Mouse (Mus musculus): Measurements from ENCODE around the gene Prmt1. TPM values are rescaled to one million over a fixed set of nuclear protein-coding genes. Genes with fewer than 3 reads are reported as not detected.

Gene Prmt1
- polyA plus RNA-seq, 1 experiment from 2014 or later: 681 TPM

DNA sequence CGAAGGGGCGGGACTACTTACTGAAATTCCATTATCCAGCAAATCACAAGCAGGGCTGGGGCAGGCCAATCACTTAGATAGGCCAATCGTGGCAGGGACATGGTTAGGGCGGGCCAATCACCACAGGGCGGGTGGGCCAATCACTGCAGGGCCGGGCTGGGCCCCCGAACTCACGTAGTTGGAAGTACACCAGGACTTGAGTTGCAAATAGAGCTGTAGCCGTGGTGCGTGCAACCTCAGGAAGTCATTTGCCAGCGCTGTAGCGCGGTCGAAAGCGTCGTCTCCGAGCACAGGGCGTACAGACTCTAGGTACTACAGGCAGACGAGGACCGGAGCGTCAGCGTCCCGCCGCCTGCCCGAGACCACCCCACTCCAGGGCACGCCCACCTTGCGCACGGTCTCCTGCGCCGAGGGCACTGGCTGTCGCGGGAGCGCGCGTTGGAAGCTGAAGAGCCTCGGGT, 16.1 kb downstream of the Prmt1 start:
- peak overlapping the region; percentile 89 for H3K27ac ChIP-seq
- H3K27me3 ChIP-seq: no peaks in the 10 kb centered on the region
- peaks cover 46% of the 10 kb centered on the region for H3K4me1 ChIP-seq (replicated peaks)
- WGBS: under 1% methylated on average over 36 of the region's 36 CpGs
- H3K9ac ChIP-seq: peak overlapping the region; percentile 70
- peak; percentile 94 for ATAC-seq (ENCODE audit: low FRiP score)
- peak overlapping the region; percentile 50 for H3K4me3 ChIP-seq
- peak overlapping the region; percentile 76 for H3K4me2 ChIP-seq
- H3K9me3 ChIP-seq: no peaks in the 10 kb centered on the region
- H3K36me3 ChIP-seq: peaks cover 24% of the 10 kb centered on the region

DNA sequence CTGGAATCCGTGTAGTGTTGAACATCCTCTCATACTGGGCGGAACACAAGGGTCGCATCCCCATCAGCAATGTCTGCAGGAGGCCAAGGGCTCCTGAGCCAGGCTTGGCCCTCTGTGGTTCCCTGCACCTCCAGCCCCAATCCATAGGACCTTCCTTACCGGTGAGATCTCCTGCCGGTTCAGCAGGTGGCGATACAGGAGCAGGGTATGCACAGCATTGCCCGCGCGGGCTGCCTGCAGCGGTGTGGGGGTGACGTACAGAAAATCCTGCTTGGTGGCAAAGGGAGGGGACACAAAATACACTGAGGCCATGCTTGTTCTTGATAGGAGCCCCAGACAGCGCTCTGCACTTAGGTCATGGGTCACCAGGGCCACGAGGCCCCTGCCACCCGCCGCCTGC, 19.7 kb downstream of the Prmt1 start:
- H3K36me3 ChIP-seq: peaks cover 59% of the 10 kb centered on the region
- ATAC-seq (ENCODE audit: low FRiP score): no peak
- H3K4me3 ChIP-seq: no peak overlapping the region
- H3K4me1 ChIP-seq (replicated peaks): peaks cover 18% of the 10 kb centered on the region
- no peak overlapping the region for H3K4me2 ChIP-seq
- H3K27ac ChIP-seq: no peak overlapping the region
- H3K27me3 ChIP-seq: no peaks in the 10 kb centered on the region
- no peaks in the 10 kb centered on the region for H3K9me3 ChIP-seq
- WGBS: 78% methylated on average over 15 of the region's 15 CpGs
- 0 out of 2 replicates have a peak overlapping the region, but pooled peaks have one; percentile 5 for H3K9ac ChIP-seq

DNA sequence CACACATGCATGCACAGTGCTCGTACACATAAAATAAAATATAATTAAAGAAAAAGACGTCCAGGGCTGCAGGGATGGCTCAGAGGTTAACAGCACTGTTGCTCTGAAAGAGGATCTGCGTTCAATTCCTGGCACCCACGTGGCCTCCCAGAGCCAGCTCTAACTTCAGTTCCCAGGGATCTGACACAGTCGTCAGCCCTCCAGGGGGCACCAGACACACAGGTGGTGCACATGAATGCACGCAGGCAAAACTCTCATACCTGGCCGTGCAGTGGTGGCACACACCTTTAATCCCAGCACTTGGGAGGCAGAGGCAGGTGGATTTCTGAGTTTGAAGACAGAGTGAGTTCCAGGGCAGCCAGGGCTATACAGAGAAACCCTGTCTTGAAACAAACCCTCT, 20.4 kb downstream of the Prmt1 start:
- 84% methylated on average over 7 of the region's 7 CpGs for WGBS
- H3K4me1 ChIP-seq (replicated peaks): peaks cover 11% of the 10 kb centered on the region
- H3K4me3 ChIP-seq: no peak overlapping the region
- no peak overlapping the region for H3K4me2 ChIP-seq
- H3K9me3 ChIP-seq: no peaks in the 10 kb centered on the region
- peaks cover 66% of the 10 kb centered on the region for H3K36me3 ChIP-seq
- no peak overlapping the region for H3K27ac ChIP-seq
- no peak overlapping the region for H3K9ac ChIP-seq
- no peaks in the 10 kb centered on the region for H3K27me3 ChIP-seq
- no peak for ATAC-seq (ENCODE audit: low FRiP score)

DNA sequence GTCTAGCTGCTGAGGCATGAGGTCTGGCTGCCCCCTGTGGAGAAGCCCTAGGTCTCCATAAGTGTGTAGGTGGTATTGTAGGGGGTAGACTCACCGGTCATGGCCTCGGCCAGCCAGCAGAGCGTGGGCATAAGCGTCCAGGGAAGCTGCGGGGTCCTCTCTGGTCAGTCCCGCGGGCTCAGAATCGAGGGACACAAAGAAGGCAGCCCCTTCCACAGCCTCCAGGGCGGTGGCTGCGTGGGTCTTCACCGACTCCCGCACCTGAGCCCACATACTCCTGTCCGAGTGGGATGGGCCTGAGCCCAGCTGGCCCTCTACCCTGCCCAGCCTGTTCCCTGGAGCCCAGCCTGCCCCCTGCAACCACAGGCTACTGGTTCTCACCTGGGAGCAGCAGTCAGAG, 21.4 kb downstream of the Prmt1 start:
- H3K4me1 ChIP-seq (replicated peaks): peaks cover 4% of the 10 kb centered on the region
- H3K4me3 ChIP-seq: no peak overlapping the region
- H3K27ac ChIP-seq: no peak overlapping the region
- H3K27me3 ChIP-seq: no peaks in the 10 kb centered on the region
- no peak overlapping the region for H3K9ac ChIP-seq
- no peak overlapping the region for H3K4me2 ChIP-seq
- H3K36me3 ChIP-seq: peaks cover 75% of the 10 kb centered on the region
- no peak for ATAC-seq (ENCODE audit: low FRiP score)
- 94% methylated on average over 13 of the region's 13 CpGs for WGBS
- no peaks in the 10 kb centered on the region for H3K9me3 ChIP-seq

DNA sequence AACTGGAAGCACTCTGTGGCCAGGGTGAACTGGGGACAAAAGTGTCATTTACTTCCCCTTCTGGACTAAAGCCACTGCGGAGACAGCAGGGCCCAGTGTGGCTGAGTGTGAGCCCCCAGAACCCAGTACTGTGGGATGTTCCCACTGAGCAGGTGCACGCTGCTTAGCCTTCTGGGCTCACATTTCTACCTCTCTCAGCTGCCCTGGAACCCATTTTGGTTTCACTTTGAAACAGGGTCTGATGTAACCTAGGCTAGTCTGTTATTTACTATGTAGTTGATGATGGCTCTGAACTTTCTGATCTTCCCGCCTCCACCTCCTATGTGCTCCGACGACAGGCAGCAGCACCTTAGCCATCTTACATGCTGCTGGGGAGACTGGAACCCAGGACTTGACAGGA, 23.5 kb downstream of the Prmt1 start:
- Histone ChIP-seq H3K36me3 (peaks cover 85% of the 10 kb centered on the region), H3K4me1 (replicated peaks) (no peaks in the 10 kb centered on the region)

DNA sequence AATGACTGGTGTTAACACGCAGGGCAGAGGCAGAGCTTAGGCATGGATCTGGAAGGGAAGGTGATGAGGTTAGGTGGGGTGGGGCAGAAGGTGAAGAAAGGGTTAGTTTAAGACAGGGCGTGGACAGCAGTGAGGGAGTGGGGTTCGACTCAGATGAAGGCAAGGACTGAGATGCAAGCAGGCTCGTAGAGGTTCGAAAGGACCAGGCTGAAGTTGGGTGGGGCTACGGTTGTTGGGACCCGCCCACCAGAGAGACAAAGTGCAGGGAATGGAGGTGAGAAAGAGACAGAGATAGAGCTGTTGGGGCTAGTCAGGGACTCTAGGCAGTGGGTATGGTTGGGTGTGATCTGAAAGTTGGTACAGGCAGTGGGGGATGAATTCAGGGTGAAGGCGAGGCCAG, 24.0 kb downstream of the Prmt1 start:
- H3K27me3 ChIP-seq: no peaks in the 10 kb centered on the region
- H3K4me2 ChIP-seq: no peak overlapping the region
- no peak overlapping the region for H3K27ac ChIP-seq
- peaks cover 3% of the 10 kb centered on the region for H3K4me1 ChIP-seq (replicated peaks)
- H3K4me3 ChIP-seq: no peak overlapping the region
- no peak for ATAC-seq (ENCODE audit: low FRiP score)
- peaks cover 85% of the 10 kb centered on the region for H3K36me3 ChIP-seq
- H3K9me3 ChIP-seq: no peaks in the 10 kb centered on the region
- 85% methylated on average over 8 of the region's 8 CpGs for WGBS
- H3K9ac ChIP-seq: no peak overlapping the region

More for the DNA sequence above, 23.5 kb downstream of the Prmt1 start:
- WGBS: 92% methylated on average over 5 of the region's 5 CpGs
- no peak overlapping the region for H3K4me2 ChIP-seq
- no peak overlapping the region for H3K9ac ChIP-seq
- H3K27me3 ChIP-seq: no peaks in the 10 kb centered on the region
- H3K4me3 ChIP-seq: no peak overlapping the region
- no peak overlapping the region for H3K27ac ChIP-seq
- no peaks in the 10 kb centered on the region for H3K9me3 ChIP-seq
- ATAC-seq (ENCODE audit: low FRiP score): no peak

DNA sequence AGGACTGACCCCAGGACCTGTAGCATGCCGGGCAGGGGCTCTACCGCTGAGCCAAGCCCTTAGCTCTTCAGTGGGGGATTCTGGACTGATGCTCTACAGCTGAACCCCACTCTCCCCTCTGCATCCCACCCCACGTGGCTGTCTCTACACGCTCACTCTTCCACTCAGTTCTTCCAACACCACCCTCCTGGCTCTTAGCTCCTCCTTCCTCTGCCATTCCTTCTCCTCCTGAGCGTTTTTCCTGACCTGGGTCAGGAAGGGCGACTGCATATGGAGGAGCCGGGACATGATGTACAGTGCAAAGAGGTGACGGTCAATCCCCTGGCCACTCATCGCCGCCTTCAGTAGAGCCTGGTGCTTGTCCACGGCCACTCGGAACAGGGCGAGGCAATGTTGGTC, 25.9 kb downstream of the Prmt1 start:
- no peak for ATAC-seq (ENCODE audit: low FRiP score)
- Histone ChIP-seq H3K4me3 (no peak overlapping the region), H3K27ac (no peak overlapping the region), H3K4me1 (replicated peaks) (peaks cover 7% of the 10 kb centered on the region), H3K9ac (no peak overlapping the region), H3K9me3 (no peaks in the 10 kb centered on the region), H3K36me3 (peaks cover 69% of the 10 kb centered on the region), H3K4me2 (no peak overlapping the region), H3K27me3 (no peaks in the 10 kb centered on the region)
- 94% methylated on average over 13 of the region's 13 CpGs for WGBS

DNA sequence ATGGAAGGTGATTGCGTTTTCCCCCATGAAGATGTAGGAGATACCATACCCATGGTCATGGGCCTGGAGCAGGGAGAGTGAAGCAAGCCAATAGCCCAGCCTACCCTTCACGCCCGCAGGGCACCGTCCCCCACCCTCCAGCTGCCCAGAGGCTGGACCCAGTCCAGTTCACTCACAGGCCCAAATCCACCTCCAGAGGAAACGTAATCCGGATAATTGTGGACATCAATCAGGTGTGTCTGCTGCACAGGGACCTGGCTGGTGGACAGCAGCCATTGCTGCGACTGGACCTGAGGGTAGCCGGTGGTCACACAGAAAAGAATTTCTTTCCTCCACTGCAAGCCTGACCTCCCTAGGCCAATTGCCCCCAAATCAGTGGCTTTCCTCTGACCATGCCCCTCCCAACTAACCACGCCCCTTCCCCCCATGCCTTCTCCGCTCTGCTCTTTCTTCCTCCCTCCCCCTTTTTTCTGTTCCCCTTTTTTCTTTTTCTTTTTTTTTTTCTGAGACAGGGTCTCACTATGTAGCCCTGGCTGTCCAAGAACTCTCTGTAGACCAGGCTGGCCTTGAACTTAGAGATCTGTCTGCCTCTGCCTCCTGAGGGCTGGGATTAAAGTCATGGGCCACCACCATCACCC, 26.4 kb downstream of the Prmt1 start:
- Histone ChIP-seq H3K9me3 (no peaks in the 10 kb centered on the region), H3K27ac (no peak overlapping the region), H3K27me3 (no peaks in the 10 kb centered on the region), H3K4me3 (no peak overlapping the region), H3K36me3 (peaks cover 64% of the 10 kb centered on the region), H3K4me1 (replicated peaks) (peaks cover 7% of the 10 kb centered on the region), H3K4me2 (no peak overlapping the region), H3K9ac (no peak overlapping the region)
- no peak for ATAC-seq (ENCODE audit: low FRiP score)
- WGBS: 90% methylated on average over 10 of the region's 10 CpGs

DNA sequence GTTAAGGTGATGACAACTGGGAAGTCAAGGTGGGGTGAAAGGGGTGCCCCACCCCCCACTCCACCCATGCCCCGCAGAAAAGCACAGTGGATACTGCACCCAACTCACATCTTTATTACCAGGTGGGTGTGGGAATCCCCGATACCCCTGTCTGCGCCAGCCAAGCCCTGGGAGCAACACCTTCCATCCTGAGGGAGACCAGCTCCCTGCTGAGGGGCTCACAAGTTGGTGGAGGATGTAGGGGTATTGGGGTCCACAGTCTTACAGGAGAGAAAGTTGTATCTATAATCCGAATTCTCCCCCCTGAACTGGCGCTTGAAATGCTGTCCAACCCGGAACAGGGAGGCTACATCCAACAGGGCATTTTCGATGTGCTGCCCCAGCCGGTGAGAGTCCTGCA, 27.1 kb downstream of the Prmt1 start:
- Histone ChIP-seq H3K36me3 (peaks cover 57% of the 10 kb centered on the region), H3K9ac (no peak overlapping the region), H3K27me3 (no peaks in the 10 kb centered on the region), H3K9me3 (no peaks in the 10 kb centered on the region), H3K4me1 (replicated peaks) (peaks cover 7% of the 10 kb centered on the region), H3K27ac (no peak overlapping the region), H3K4me3 (no peak overlapping the region), H3K4me2 (no peak overlapping the region)
- WGBS: 92% methylated on average over 8 of the region's 8 CpGs
- no peak for ATAC-seq (ENCODE audit: low FRiP score)

DNA sequence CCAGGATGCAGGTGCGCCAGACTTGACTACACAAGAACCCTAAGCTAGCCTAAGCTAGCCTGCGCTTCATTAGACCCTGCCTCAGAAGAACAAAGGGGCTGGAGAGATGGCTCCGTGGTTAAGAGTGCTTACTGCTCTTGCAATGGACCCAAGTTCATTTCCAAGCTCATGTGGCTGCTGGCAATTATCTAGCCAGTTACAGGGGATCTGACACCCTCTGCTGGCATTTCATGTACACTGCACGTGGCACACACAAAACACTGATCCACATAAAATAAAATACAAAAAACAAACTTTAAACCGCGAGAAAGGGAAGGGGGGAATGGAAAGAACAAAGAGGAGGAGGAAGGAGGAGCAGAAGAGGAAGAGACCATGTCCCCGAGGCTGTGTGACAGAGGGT, 28.2 kb downstream of the Prmt1 start:
- peaks cover 7% of the 10 kb centered on the region for H3K4me1 ChIP-seq (replicated peaks)
- H3K9ac ChIP-seq: no peak overlapping the region
- ATAC-seq (ENCODE audit: low FRiP score): no peak
- H3K27ac ChIP-seq: no peak overlapping the region
- no peak overlapping the region for H3K4me3 ChIP-seq
- H3K9me3 ChIP-seq: no peaks in the 10 kb centered on the region
- no peak overlapping the region for H3K4me2 ChIP-seq
- peaks cover 47% of the 10 kb centered on the region for H3K36me3 ChIP-seq
- 0 out of 2 replicates have a peak, but pooled peaks cover 4% of the 10 kb centered on the region for H3K27me3 ChIP-seq
- 65% methylated on average over 7 of the region's 7 CpGs for WGBS

DNA sequence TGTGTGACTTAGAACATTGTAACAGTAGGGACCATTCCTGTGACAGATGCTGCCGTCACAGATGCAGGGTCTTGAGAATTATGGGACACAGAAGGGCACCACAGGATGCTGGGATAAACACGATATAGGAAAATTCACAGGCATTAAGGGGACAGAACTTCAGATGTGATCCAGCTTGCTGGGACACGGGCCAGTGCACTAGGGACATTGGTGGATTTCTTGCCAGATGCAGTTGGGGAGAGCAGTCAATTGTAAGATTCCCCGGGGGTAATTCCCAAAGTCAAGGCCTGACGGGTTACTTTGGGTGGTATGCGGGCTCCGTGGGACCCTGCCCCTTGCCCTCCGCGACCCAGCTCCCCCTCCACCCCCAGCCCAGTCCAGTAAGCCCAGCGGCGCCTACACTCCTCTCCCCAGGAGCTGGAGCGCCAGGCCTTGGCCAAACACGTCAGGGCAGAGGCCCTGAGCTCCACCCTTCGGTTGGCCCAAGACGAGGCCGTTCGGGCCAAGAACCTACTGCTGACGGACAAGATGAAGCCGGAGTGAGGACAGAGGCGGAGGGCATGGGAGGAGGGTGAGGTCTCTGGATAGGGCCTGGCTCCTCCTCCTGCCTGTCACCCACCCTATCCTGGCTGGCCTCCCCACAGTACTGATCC, 29.1 kb downstream of the Prmt1 start:
- H3K9me3 ChIP-seq: no peaks in the 10 kb centered on the region
- H3K4me2 ChIP-seq: no peak overlapping the region
- peak overlapping the region; percentile 72 for H3K27ac ChIP-seq
- peaks cover 16% of the 10 kb centered on the region for H3K4me1 ChIP-seq (replicated peaks)
- peaks cover 10% of the 10 kb centered on the region; the same call in 1 of the 2 replicates for H3K27me3 ChIP-seq
- peak overlapping the region; percentile 19 for H3K9ac ChIP-seq
- H3K36me3 ChIP-seq: peaks cover 38% of the 10 kb centered on the region
- no peak overlapping the region for H3K4me3 ChIP-seq
- ATAC-seq (ENCODE audit: low FRiP score): no peak
- 74% methylated on average over 20 of the region's 20 CpGs for WGBS

DNA sequence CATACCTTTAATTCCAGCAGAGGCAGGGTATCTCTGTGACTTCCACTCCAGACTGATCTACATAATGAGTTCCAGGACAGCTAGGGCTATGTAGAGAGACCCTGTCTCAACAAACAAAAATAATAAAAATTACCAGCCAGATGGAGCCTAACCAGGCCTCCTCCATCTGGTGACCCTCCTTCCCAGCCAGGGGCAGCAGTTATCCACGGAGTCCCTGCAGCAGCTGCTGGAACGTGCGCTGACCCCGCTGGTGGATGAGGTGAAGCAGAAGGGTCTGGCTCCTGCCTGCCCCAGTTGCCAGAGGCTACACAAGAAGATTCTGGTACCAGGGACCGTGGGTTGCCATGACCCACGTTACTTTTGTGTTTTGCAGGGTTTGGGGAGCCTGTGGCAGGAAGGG, 30.1 kb downstream of the Prmt1 start:
- no peak overlapping the region for H3K4me3 ChIP-seq
- no peaks in the 10 kb centered on the region for H3K9me3 ChIP-seq
- no peak for ATAC-seq (ENCODE audit: low FRiP score)
- H3K4me2 ChIP-seq: no peak overlapping the region
- 58% methylated on average over 6 of the region's 6 CpGs for WGBS
- H3K27me3 ChIP-seq: peaks cover 21% of the 10 kb centered on the region
- peak overlapping the region; percentile 19; the same call in 1 of the 2 replicates for H3K9ac ChIP-seq
- H3K27ac ChIP-seq: peak overlapping the region; percentile 40; the same call in 1 of the 2 replicates
- H3K4me1 ChIP-seq (replicated peaks): peaks cover 27% of the 10 kb centered on the region
- H3K36me3 ChIP-seq: peaks cover 28% of the 10 kb centered on the region

DNA sequence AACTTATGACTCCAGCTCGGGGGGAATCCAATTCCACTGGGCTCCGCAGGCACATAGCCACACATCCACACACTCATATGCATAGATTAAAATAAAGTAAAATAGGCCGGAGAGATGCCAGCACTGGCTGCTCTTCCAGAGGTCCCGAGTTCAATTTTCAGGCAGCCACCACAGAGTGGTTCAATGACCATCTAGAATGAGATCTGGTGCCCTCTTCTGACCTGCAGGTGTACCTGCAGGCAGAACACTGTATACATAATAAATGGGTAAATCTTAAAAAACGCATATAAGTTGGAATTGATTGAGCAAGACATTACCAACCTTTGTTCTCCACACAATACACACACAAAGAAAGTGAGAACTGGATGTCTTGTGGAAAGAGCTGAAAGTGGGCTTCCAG, 30.7 kb downstream of the Prmt1 start:
- peaks cover 28% of the 10 kb centered on the region for H3K4me1 ChIP-seq (replicated peaks)
- H3K4me3 ChIP-seq: no peak overlapping the region
- no peaks in the 10 kb centered on the region for H3K9me3 ChIP-seq
- no peak overlapping the region for H3K9ac ChIP-seq
- peaks cover 27% of the 10 kb centered on the region for H3K27me3 ChIP-seq
- H3K27ac ChIP-seq: no peak overlapping the region
- no peak overlapping the region for H3K4me2 ChIP-seq
- H3K36me3 ChIP-seq: peaks cover 21% of the 10 kb centered on the region
- WGBS: 51% methylated on average over 5 of the region's 5 CpGs
- no peak for ATAC-seq (ENCODE audit: low FRiP score)

Data from hindbrain, embryonic 13.5 days (tissue).